Mouse (Mus musculus) myocyte (in vitro differentiated cells): ENCODE measurements at regions not wholly inside any gene's neighbourhood (a gene's known extent, or its start where the extent isn't known, plus 50 kb on each side); places are given as distances from the start of the nearest gene placed in this dataset.

Experiments
- E2F4 ChIP-seq: IDR thresholded peaks from one replicate; pipeline ENCODE4 v1.6.1; 2011; ENCODE audit warnings: mild to moderate bottlenecking, control low read depth, moderate library complexity; ENCODE audit not compliant: insufficient read depth
- MAX ChIP-seq: IDR thresholded peaks from one replicate; pipeline ENCODE4 v1.6.1; 2011; ENCODE audit warnings: low read depth, mild to moderate bottlenecking, control low read depth
- MYOD1 ChIP-seq, 3 experiments: IDR thresholded peaks; one replicate each; pipeline ENCODE4 v1.6.1; 2011; ENCODE audit warnings: control low read depth in 2 of 3, low read depth in 2 of 3, mild to moderate bottlenecking in 2 of 3, moderate library complexity in 1 of 3; ENCODE audit not compliant: insufficient read length in 2 of 3, control insufficient read depth in 1 of 3
- MYOG ChIP-seq, 3 experiments: IDR thresholded peaks; one replicate each; pipeline ENCODE4 v1.6.1; 2011; ENCODE audit warnings: control low read depth in 2 of 3, low read depth in 2 of 3, mild to moderate bottlenecking in 2 of 3; ENCODE audit not compliant: insufficient read length in 2 of 3, control insufficient read depth in 1 of 3, insufficient read depth in 1 of 3
- POLR2A ChIP-seq: IDR thresholded peaks from one replicate; pipeline ENCODE4 v1.6.1; 2011; ENCODE audit warnings: low read depth, mild to moderate bottlenecking, control low read depth, moderate library complexity; ENCODE audit not compliant: insufficient read length
- POLR2AphosphoS2 ChIP-seq: IDR thresholded peaks from one replicate; pipeline ENCODE4 v1.6.1; 2011; ENCODE audit warnings: low read depth, control low read depth; ENCODE audit not compliant: insufficient read length
- REST ChIP-seq: IDR thresholded peaks from one replicate; pipeline ENCODE4 v1.6.1; 2011; ENCODE audit warnings: mild to moderate bottlenecking, control low read depth, moderate library complexity; ENCODE audit not compliant: insufficient read depth, insufficient read length
- TCF12 ChIP-seq: IDR thresholded peaks from one replicate; pipeline ENCODE4 v1.6.1; 2011; ENCODE audit warnings: mild to moderate bottlenecking, control low read depth; ENCODE audit not compliant: poor library complexity, insufficient read depth, severe bottlenecking
- USF1 ChIP-seq: IDR thresholded peaks from one replicate; pipeline ENCODE4 v1.6.1; 2011; ENCODE audit warnings: low read depth, mild to moderate bottlenecking, control low read depth, moderate library complexity

- TF ChIP-seq POLR2A (no peak), MYOG (IDR thresholded peaks at IDR 0.05; ENCODE audit: control insufficient read depth in 1 of 3, insufficient read depth in 1 of 3, insufficient read length in 2 of 3, low read depth in 2 of 3) (no peak), USF1 (no peak), E2F4 (no peak), MAX (no peak), POLR2AphosphoS2 (no peak), TCF12 (no peak), MYOD1 (IDR thresholded peaks at IDR 0.05; ENCODE audit: control insufficient read depth in 1 of 3, insufficient read length in 2 of 3, low read depth in 2 of 3) (no peak), REST (no peak)
Observed at GRCm38 (mm10) chr6:147849988-147850387, 197.1 kb upstream of the Far2 start.
